Mouse (Mus musculus) hindbrain, embryonic 16.5 days (tissue): Measurements from ENCODE around the gene Osgepl1. TPM values are rescaled to one million over a fixed set of nuclear protein-coding genes. Genes with fewer than 3 reads are reported as not detected.
"Not testable (repeated sequence)": the region's sequence is repeated elsewhere in the genome, so short reads cannot be mapped to it uniquely, and the experiment has no call there.

Experiments used
- ATAC-seq: fragments of 200-750 bp; cut with Nextera tagmentation; 2 replicates; pipeline ENCODE4 v1.8.0; 2017; ENCODE audit warnings: moderate TSS enrichment, moderate library complexity
- H3K27ac ChIP-seq: fragments of 300-500 bp; sonication (generic); 2 replicates; pipeline ENCODE4 v1.5.1; 2014; ENCODE audit warnings: low read depth, mild to moderate bottlenecking, control low read depth, low read length, moderate library complexity
- H3K27me3 ChIP-seq: fragments of 300-500 bp; sonication (generic); replicated peaks from 2 replicates; pipeline ENCODE4 v1.6.1; 2014; ENCODE audit warnings: low read length; ENCODE audit not compliant: control insufficient read depth, insufficient read depth
- H3K36me3 ChIP-seq: fragments of 300-500 bp; sonication (generic); 2 replicates; pipeline ENCODE4 v1.6.1; 2014; ENCODE audit warnings: mild to moderate bottlenecking, low read length, moderate library complexity, mixed read lengths; ENCODE audit not compliant: control insufficient read depth, insufficient read depth
- H3K4me1 ChIP-seq: fragments of 300-500 bp; sonication (generic); 2 replicates; pipeline ENCODE4 v1.6.1; 2014; ENCODE audit warnings: low read depth, low read length; ENCODE audit not compliant: control insufficient read depth, insufficient read depth
- H3K4me2 ChIP-seq: fragments of 300-500 bp; sonication (generic); 2 replicates; pipeline ENCODE4 v1.6.1; 2014; ENCODE audit warnings: mild to moderate bottlenecking, low read length, control low read depth, moderate library complexity
- H3K4me3 ChIP-seq: fragments of 300-500 bp; sonication (generic); 2 replicates; pipeline ENCODE4 v1.5.1; 2014; ENCODE audit warnings: mild to moderate bottlenecking, low read length, control low read depth, moderate library complexity
- H3K9ac ChIP-seq: fragments of 300-500 bp; sonication (generic); 2 replicates; pipeline ENCODE4 v1.6.1; 2014; ENCODE audit warnings: low read depth, mild to moderate bottlenecking, control low read depth, low read length, moderate library complexity
- H3K9me3 ChIP-seq: fragments of 300-500 bp; sonication (generic); 2 replicates; pipeline ENCODE4 v1.6.1; 2014; ENCODE audit warnings: mild to moderate bottlenecking, low read length, moderate library complexity; ENCODE audit not compliant: control insufficient read depth
- WGBS: fragments of 180-500 bp; shearing (Covaris S2); extraction: QIAGEN DNeasy Blood & Tissue Kit; methylation state at CpG from one replicate; pipeline ENCODE4 v1.1.7; 2014; 5-methylcytosine and 5-hydroxymethylcytosine counted together
- polyA plus RNA-seq: library from polyadenylated mRNA; unstranded; fragments of >200 nt; fragmentation: Nextera tagmentation; extraction: Ambion mirVana; gene quantifications from 2 replicates; pipeline ENCODE4 v1.2.1, GENCODE M21; 2015

The Osgepl1 gene
- polyA plus RNA-seq, result 18.4 and 19.2 TPM in 2 replicates

- no peaks in the 10 kb centered on the region for H3K27me3 ChIP-seq
Measured at GRCm38 (mm10) chr1:53312989-53313967, at the start of gene Osgepl1. TSS of gene Osgepl1 (plus strand) at chr1:53313624.

GRCm38 (mm10) chr1:53264958-53265612, 48.3 kb upstream of the Osgepl1 start:
- not testable (repeated sequence) for H3K36me3 ChIP-seq, H3K27ac ChIP-seq, H3K4me3 ChIP-seq, H3K9me3 ChIP-seq, H3K4me1 ChIP-seq, H3K27me3 ChIP-seq, H3K4me2 ChIP-seq, H3K9ac ChIP-seq, ATAC-seq

More at GRCm38 (mm10) chr1:53312989-53313967, at the start of gene Osgepl1:
- peak; percentile 100 for ATAC-seq
- 2% methylated on average over 27 of the region's 27 CpGs for WGBS
- Histone ChIP-seq H3K27ac (peak within 1 kb of the TSS; percentile 86), H3K9me3 (no peaks in the 10 kb centered on the region), H3K4me3 (peak within 1 kb of the TSS; percentile 67), H3K9ac (peak within 1 kb of the TSS; percentile 81), H3K4me2 (peak within 1 kb of the TSS; percentile 71), H3K36me3 (no peaks in the 10 kb centered on the region), H3K4me1 (peaks cover 4% of the 10 kb centered on the region)

- no peak overlapping the region for H3K4me2 ChIP-seq
- H3K9ac ChIP-seq, result no peak overlapping the region
- WGBS, result 93% methylated on average over 3 of the region's 3 CpGs
- H3K27ac ChIP-seq, result no peak overlapping the region
- no peaks in the 10 kb centered on the region for H3K9me3 ChIP-seq
- H3K36me3 ChIP-seq, result no peaks in the 10 kb centered on the region; the same call in 1 of the 2 replicates
- ATAC-seq, result no peak
- no peaks in the 10 kb centered on the region for H3K27me3 ChIP-seq
- H3K4me1 ChIP-seq, result no peaks in the 10 kb centered on the region
- H3K4me3 ChIP-seq, result no peak overlapping the region
Measured at GRCm38 (mm10) chr1:53269901-53270300, 43.5 kb upstream of the Osgepl1 start.

GRCm38 (mm10) chr1:53272646-53273045, 40.8 kb upstream of the Osgepl1 start:
- Histone ChIP-seq H3K27me3 (no peaks in the 10 kb centered on the region), H3K27ac (no peak overlapping the region), H3K36me3 (no peaks in the 10 kb centered on the region), H3K9ac (no peak overlapping the region), H3K9me3 (no peaks in the 10 kb centered on the region), H3K4me2 (no peak overlapping the region), H3K4me3 (no peak overlapping the region), H3K4me1 (no peaks in the 10 kb centered on the region)
- peak; percentile 78 for ATAC-seq

GRCm38 (mm10) chr1:53291197-53291596, 22.2 kb upstream of the Osgepl1 start:
- Histone ChIP-seq H3K27ac (no peak overlapping the region), H3K4me3 (no peak overlapping the region), H3K36me3 (no peaks in the 10 kb centered on the region), H3K4me1 (no peaks in the 10 kb centered on the region; the same call in 1 of the 2 replicates), H3K4me2 (no peak overlapping the region), H3K9ac (no peak overlapping the region), H3K27me3 (no peaks in the 10 kb centered on the region), H3K9me3 (no peaks in the 10 kb centered on the region)
- ATAC-seq, result no peak
- 90% methylated on average over 3 of the region's 3 CpGs for WGBS

- Histone ChIP-seq H3K27me3 (no peaks in the 10 kb centered on the region), H3K9me3 (no peaks in the 10 kb centered on the region), H3K4me1 (peaks cover 2% of the 10 kb centered on the region; the same call in 1 of the 2 replicates), H3K36me3 (no peaks in the 10 kb centered on the region), H3K27ac (peak within 1 kb of the TSS; percentile 85), H3K9ac (peak within 1 kb of the TSS; percentile 87), H3K4me3 (peak within 1 kb of the TSS; percentile 85), H3K4me2 (peak within 1 kb of the TSS; percentile 61)
- WGBS, result under 1% methylated on average over 66 of the region's 66 CpGs
- ATAC-seq, result peak; percentile 100
Measured at GRCm38 (mm10) chr1:53296581-53297383, 16.6 kb upstream of the Osgepl1 start, which contains the start of the genes Pms1, Ormdl1 and Gm28778. TSS of gene Pms1 (minus strand) at chr1:53297018. TSS of gene Ormdl1 (plus strand) at chr1:53297095. TSS of gene Gm28778 (plus strand) at chr1:53297111.

- H3K9me3 ChIP-seq, result no peaks in the 10 kb centered on the region
- no peak overlapping the region for H3K4me2 ChIP-seq
- no peak overlapping the region for H3K9ac ChIP-seq
- no peak overlapping the region for H3K27ac ChIP-seq
- H3K4me3 ChIP-seq, result no peak overlapping the region
- H3K27me3 ChIP-seq, result no peaks in the 10 kb centered on the region
- ATAC-seq, result no peak
- no peaks in the 10 kb centered on the region for H3K36me3 ChIP-seq
- 89% methylated on average over 4 of the region's 4 CpGs for WGBS
- peaks cover 2% of the 10 kb centered on the region; the same call in 1 of the 2 replicates for H3K4me1 ChIP-seq
Measured at GRCm38 (mm10) chr1:53300506-53300905, 12.9 kb upstream of the Osgepl1 start.

- Histone ChIP-seq H3K27ac (no peak overlapping the region), H3K4me2 (no peak overlapping the region), H3K9me3 (no peaks in the 10 kb centered on the region), H3K4me1 (no peaks in the 10 kb centered on the region), H3K27me3 (no peaks in the 10 kb centered on the region), H3K4me3 (no peak overlapping the region), H3K36me3 (no peaks in the 10 kb centered on the region; the same call in none of the 2 replicates), H3K9ac (no peak overlapping the region)
- no peak for ATAC-seq
- WGBS, result 99% methylated on average over 4 of the region's 4 CpGs
Measured at GRCm38 (mm10) chr1:53321662-53322344, 8.4 kb downstream of the Osgepl1 start.
